Mouse (Mus musculus) neutrophil, adult 65 days (primary cell): ENCODE data around the gene Olfr50. TPM values are rescaled to one million over a fixed set of nuclear protein-coding genes. Genes with fewer than 3 reads are reported as not detected.

Experiments
- total RNA-seq: library from RNA; stranded (reverse); gene quantifications from 2 replicates; pipeline ENCODE4 v1.2.4, GENCODE M21; 2023

Gene Olfr50
- total RNA-seq: not detected in 2 replicates

DNA sequence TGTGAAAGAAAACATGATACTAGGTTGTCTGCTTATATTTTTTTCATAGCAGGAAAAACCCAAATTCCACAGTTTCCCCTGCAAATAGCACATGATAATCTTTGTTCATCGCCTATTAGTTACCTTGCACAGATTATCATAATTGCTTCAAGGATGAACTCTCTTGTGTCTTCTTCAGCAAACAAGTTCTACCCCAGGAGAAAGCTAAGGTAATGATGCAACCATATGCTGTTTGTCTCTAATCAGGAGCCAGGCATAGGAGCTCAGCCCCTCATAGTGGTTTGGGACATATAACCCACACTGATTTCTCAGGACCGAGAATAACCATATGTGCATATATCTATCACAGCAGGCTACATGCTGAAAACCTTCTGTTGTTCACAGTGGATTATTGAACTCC, at the start of gene Olfr50:
Gene Olfr50, plus strand, starts transcription at position 301 of the 400 bp plus-strand sequence.

GRCm38 (mm10) chr2:36783976-36784375, 6.4 kb upstream of the Olfr50 start, which contains the start of gene Olfr348:
TSS of gene Olfr348 (plus strand) at chr2:36784276.

DNA sequence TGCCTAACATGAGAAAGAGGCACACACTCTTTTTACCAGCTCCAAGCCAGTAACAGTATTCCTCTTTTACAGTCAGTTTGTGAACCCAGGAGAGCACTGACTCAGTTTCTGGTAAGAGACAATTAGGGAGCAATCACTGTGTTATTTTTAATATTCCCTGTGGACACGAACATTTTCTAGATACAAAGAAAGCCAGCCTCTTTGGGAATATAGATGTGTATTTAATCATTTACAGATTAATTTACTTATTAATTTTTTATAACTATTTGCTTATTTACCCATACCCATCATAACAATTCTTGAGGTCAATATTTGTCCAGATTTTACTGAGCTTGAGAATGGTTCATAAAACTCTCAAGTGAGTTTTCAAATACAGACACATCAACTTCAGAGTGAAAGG, 26.6 kb downstream of the Olfr50 start, which contains the start of gene Olfr3:
Gene Olfr3, minus strand, starts transcription at position 101 of the 400 bp plus-strand sequence.

DNA sequence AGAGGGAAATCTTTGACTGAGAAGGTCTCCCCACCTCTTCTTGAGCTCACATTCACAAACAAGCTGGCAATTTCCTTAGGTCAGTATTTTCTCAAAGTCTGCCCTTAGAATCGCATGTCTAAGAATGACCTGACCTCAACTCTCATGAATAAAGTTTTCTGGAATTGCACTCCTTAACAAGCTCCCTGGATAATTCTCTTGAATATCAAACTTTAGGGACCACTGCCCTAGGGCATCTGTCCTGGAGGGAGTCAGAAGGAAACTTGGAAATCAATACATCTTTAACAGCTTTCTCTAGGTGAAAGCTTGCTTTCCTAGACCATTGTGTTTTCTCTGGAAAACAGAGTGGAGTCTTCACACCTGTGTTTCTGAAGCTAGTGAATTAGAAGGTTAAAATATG, 55.7 kb downstream of the Olfr50 start, which contains the start of gene Olfr350:
Gene Olfr350, plus strand, starts transcription at position 301 of the 400 bp plus-strand sequence.

Other genes starting within 250 kb of the Olfr50 start
- not detected in 2 replicates for gene Olfr344, start 223.9 kb upstream of the Olfr50 start, total RNA-seq
- not detected in 2 replicates for gene Olfr345, start 150.5 kb upstream of the Olfr50 start, total RNA-seq
- gene Olfr346, start 104.8 kb upstream of the Olfr50 start, total RNA-seq: not detected in 2 replicates
- not detected in 2 replicates for gene Olfr347, start 58.6 kb upstream of the Olfr50 start, total RNA-seq
- gene Olfr348, start 6.3 kb upstream of the Olfr50 start, total RNA-seq: not detected in 2 replicates
- gene Olfr3, start 26.5 kb downstream of the Olfr50 start, total RNA-seq: not detected in 2 replicates
- not detected in 2 replicates for gene Olfr350, start 55.8 kb downstream of the Olfr50 start, total RNA-seq
- 0.22 TPM in 1 of 2 replicates, not detected in the other for gene Olfr351, start 72.1 kb downstream of the Olfr50 start, total RNA-seq
- gene Olfr352, start 77.9 kb downstream of the Olfr50 start, total RNA-seq: not detected in 2 replicates
- gene Olfr353, start 102.4 kb downstream of the Olfr50 start, total RNA-seq: not detected in 2 replicates
- gene Olfr354, start 115.1 kb downstream of the Olfr50 start, total RNA-seq: not detected in 2 replicates
- not detected in 2 replicates for gene Olfr355, start 138.4 kb downstream of the Olfr50 start, total RNA-seq
- not detected in 2 replicates for gene Olfr356, start 146.6 kb downstream of the Olfr50 start, total RNA-seq
- not detected in 2 replicates for gene Olfr357, start 203.3 kb downstream of the Olfr50 start, total RNA-seq
- gene Olfr358, start 218.8 kb downstream of the Olfr50 start, total RNA-seq: not detected in 2 replicates